19 mouse cellular contexts compared by ENCODE assay signal in the genomic region with DNA sequence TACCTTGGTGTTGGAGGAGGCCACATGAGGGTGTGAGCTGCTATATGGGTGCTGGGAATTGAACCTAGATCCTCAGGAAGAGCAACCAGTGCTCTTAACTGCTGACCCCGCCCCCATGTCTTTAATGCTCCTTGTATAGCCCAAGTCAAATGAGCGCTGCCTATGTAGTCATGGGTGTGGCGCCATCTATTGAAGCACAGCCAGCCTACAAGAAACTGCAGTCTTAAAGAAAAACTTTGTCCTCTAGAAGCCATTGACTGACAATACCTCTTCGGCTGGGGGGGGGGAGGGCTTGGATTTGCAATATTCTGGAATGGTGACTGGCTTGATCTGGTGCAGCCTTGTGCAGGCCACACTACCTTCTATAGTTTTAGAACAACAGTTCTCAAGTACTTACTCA. TPM values are rescaled to one million over a fixed set of nuclear protein-coding genes. Genes with fewer than 3 reads are reported as not detected.
A peak's percentile ranks its signal among the peaks of the same experiment; 100 is the strongest.
DNase-seq lines count a peak whose midpoint lies in the region; ATAC-seq and TF ChIP-seq lines count a peak whose summit lies in the region.
"Had no signal": no experiment of that assay in that cellular context is flagged by ENCODE, and none has a peak within 500 bp of the region (broad histone marks: within the 10 kb centered on the region; RNA-seq: fewer than 3 reads in every experiment).

No protein-coding gene starts in this region.

- no peak overlapping the region for H3K4me2 ChIP-seq in forebrain, postnatal 0 days (ENCODE audit: low read depth)
- H3K4me2 ChIP-seq in forebrain, embryonic 12.5 days = no peak overlapping the region
- no peak overlapping the region for H3K4me2 ChIP-seq in lung, postnatal 0 days (replicated peaks; ENCODE audit: low read depth, low read length)
- H3K4me2 ChIP-seq: heart, embryonic 13.5 days; limb, embryonic 12.5 days; liver, embryonic 15.5 days had no signal

- in situ Hi-C loops in ES-E14 (cut with MboI; ENCODE audit: low sequenced_read_pairs in 2 of 2, unreplicated experiment in 2 of 2) = loop anchor here in 1 of 2 experiments (5.0 kb wide), 1 partner anchor 527 kb away; no protein-coding TSS in a partner anchor

- no peak for TF ChIP-seq EP300 in lung, postnatal 0 days (IDR thresholded peaks at IDR 0.05)

- H3K9ac ChIP-seq in forebrain, postnatal 0 days = no peak overlapping the region
- H3K9ac ChIP-seq in forebrain, embryonic 12.5 days = no peak overlapping the region
- no peak overlapping the region for H3K9ac ChIP-seq in lung, postnatal 0 days (replicated peaks; ENCODE audit: low read depth)
- no peak overlapping the region for H3K9ac ChIP-seq in ES-E14 (ENCODE audit: insufficient read depth, low read depth, low read length, poor library complexity, severe bottlenecking)
- H3K9ac ChIP-seq: heart, embryonic 13.5 days; limb, embryonic 12.5 days; liver, embryonic 15.5 days had no signal

- H3K9me3 ChIP-seq in forebrain, postnatal 0 days (ENCODE audit: low read length) = no peaks in the 10 kb centered on the region
- no peaks in the 10 kb centered on the region for H3K9me3 ChIP-seq in forebrain, embryonic 12.5 days
- no peaks in the 10 kb centered on the region for H3K9me3 ChIP-seq in lung, postnatal 0 days (ENCODE audit: low read length)
- no peaks in the 10 kb centered on the region for H3K9me3 ChIP-seq in ES-E14 (ENCODE audit: control insufficient read depth, insufficient read depth, low read depth, low read length)
- H3K9me3 ChIP-seq: forebrain, embryonic 10.5 days; heart, embryonic 13.5 days; limb, embryonic 12.5 days; liver, embryonic 15.5 days had no signal

- ATAC-seq in forebrain, postnatal 0 days = no peak
- no peak for ATAC-seq in forebrain, embryonic 12.5 days (ENCODE audit: low FRiP score)
- ATAC-seq in lung, postnatal 0 days = no peak
- ATAC-seq: midbrain, embryonic 16.5 days had no signal

- WGBS in forebrain, postnatal 0 days = 44% methylated on average over 4 of the region's 4 CpGs
- 65% methylated on average over 4 of the region's 4 CpGs for WGBS in forebrain, embryonic 12.5 days
- WGBS in lung, postnatal 0 days = 63% methylated on average over 4 of the region's 4 CpGs

- H3K27ac ChIP-seq in forebrain, postnatal 0 days (ENCODE audit: low read depth, low read length) = no peak overlapping the region
- no peak overlapping the region for H3K27ac ChIP-seq in forebrain, embryonic 12.5 days
- no peak overlapping the region for H3K27ac ChIP-seq in lung, postnatal 0 days (ENCODE audit: low read length)
- H3K27ac ChIP-seq in ES-E14 (ENCODE audit: insufficient read depth, low read depth, low read length, poor library complexity, severe bottlenecking) = no peak overlapping the region
- H3K27ac ChIP-seq: forebrain, embryonic 10.5 days; heart, embryonic 13.5 days; limb, embryonic 12.5 days; liver, embryonic 15.5 days; macrophage had no signal

- no peaks in the 10 kb centered on the region for H3K4me1 ChIP-seq in forebrain, postnatal 0 days (ENCODE audit: insufficient read depth)
- peaks cover 6% of the 10 kb centered on the region; the same call in 1 of the 2 replicates for H3K4me1 ChIP-seq in forebrain, embryonic 12.5 days
- no peaks in the 10 kb centered on the region for H3K4me1 ChIP-seq in lung, postnatal 0 days (ENCODE audit: insufficient read depth, low read depth, low read length)
- no peaks in the 10 kb centered on the region for H3K4me1 ChIP-seq in ES-E14 (ENCODE audit: control insufficient read depth in 2 of 2, insufficient read depth in 2 of 2, low read length in 2 of 2, poor library complexity in 1 of 2)
- H3K4me1 ChIP-seq: heart, embryonic 13.5 days; limb, embryonic 12.5 days; liver, embryonic 15.5 days had no signal

- H3K4me3 ChIP-seq in forebrain, postnatal 0 days (ENCODE audit: low read depth, low read length) = no peak overlapping the region
- H3K4me3 ChIP-seq in forebrain, embryonic 12.5 days (replicated peaks) = no peak overlapping the region
- H3K4me3 ChIP-seq in lung, postnatal 0 days (ENCODE audit: low read depth, low read length) = no peak overlapping the region
- H3K4me3 ChIP-seq in ES-E14 (ENCODE audit: insufficient read depth in 1 of 2, low read depth in 1 of 2, low read length in 2 of 2, poor library complexity in 1 of 2, severe bottlenecking in 1 of 2) = no peak overlapping the region
- H3K4me3 ChIP-seq: forebrain, embryonic 10.5 days; heart, embryonic 13.5 days; limb, embryonic 12.5 days; liver, embryonic 15.5 days had no signal

- DNase-seq in forebrain, postnatal 0 days = no peak
- peak; percentile 6 for DNase-seq in lung, postnatal 36 days
- no peak for DNase-seq in lung, postnatal 0 days (ENCODE audit: low spot score)
- DNase-seq in ES-E14 (ENCODE audit: low read depth, low spot score) = peak; percentile 69
- DNase-seq in thymus, postnatal 14 days = peak; percentile 29
- DNase-seq in adrenal gland, adult (ENCODE audit: inconsistent age in 2 of 2, low spot score in 1 of 2) = no peak
- DNase-seq in left cerebral cortex, adult 11 months (ENCODE audit: low spot score) = no peak
- DNase-seq: adrenal gland, adult 2 months; cerebellum, adult 18-20 months; right cerebral cortex, postnatal 25 days had no signal

- H3K27me3 ChIP-seq in forebrain, postnatal 0 days (ENCODE audit: insufficient read depth, low read length) = no peaks in the 10 kb centered on the region
- no peaks in the 10 kb centered on the region for H3K27me3 ChIP-seq in forebrain, embryonic 12.5 days
- no peaks in the 10 kb centered on the region for H3K27me3 ChIP-seq in lung, postnatal 0 days (replicated peaks; ENCODE audit: insufficient read depth, low read length)
- H3K27me3 ChIP-seq: heart, embryonic 13.5 days; limb, embryonic 12.5 days; liver, embryonic 15.5 days had no signal

- H3K36me3 ChIP-seq in forebrain, postnatal 0 days (ENCODE audit: insufficient read depth) = no peaks in the 10 kb centered on the region
- H3K36me3 ChIP-seq in forebrain, embryonic 12.5 days (replicated peaks) = no peaks in the 10 kb centered on the region
- no peaks in the 10 kb centered on the region for H3K36me3 ChIP-seq in lung, postnatal 0 days (ENCODE audit: insufficient read depth, low read length)
- H3K36me3 ChIP-seq in ES-E14 (ENCODE audit: control insufficient read depth, insufficient read depth, low read length, poor library complexity, severe bottlenecking) = no peaks in the 10 kb centered on the region
- H3K36me3 ChIP-seq: forebrain, embryonic 10.5 days; heart, embryonic 13.5 days; limb, embryonic 12.5 days; liver, embryonic 15.5 days had no signal

- 0 out of 2 replicates have a peak, but pooled peaks have one; percentile 19 for TF ChIP-seq CTCF in forebrain, postnatal 0 days (IDR thresholded peaks at IDR 0.05; ENCODE audit: low read depth)
- no peak for TF ChIP-seq CTCF in lung, postnatal 0 days (IDR thresholded peaks at IDR 0.05)

TF ChIP-seq in ES-E14, 5 proteins besides CTCF, POLR2A, EP300 and RAD21:
- TF ChIP-seq MAFK (IDR thresholded peaks at IDR 0.05; ENCODE audit: insufficient read depth, low read depth, low read length) (no peak), ZC3H11A (IDR thresholded peaks at IDR 0.05; ENCODE audit: borderline replicate concordance, low read depth, low read length) (no peak), CHD2 (IDR thresholded peaks at IDR 0.05; ENCODE audit: low read depth, low read length) (no peak), HCFC1 (IDR thresholded peaks at IDR 0.05; ENCODE audit: borderline replicate concordance, insufficient read depth, low read length) (no peak), ZNF384 (IDR thresholded peaks at IDR 0.05; ENCODE audit: low read depth, low read length) (no peak)

RNA-seq across cellular contexts. Expression of gene Scel, which starts 26.7 kb away (rescaled TPM):
- total RNA-seq in forebrain, postnatal 0 days (2014; rRNA removed) = 0.29 and 1.1 TPM in 2 replicates
- 0.19 and 0.30 TPM in 2 replicates for polyA plus RNA-seq in forebrain, postnatal 0 days (2015; fragmentation: Nextera tagmentation; extraction: Ambion mirVana)
- polyA plus RNA-seq in forebrain, embryonic 12.5 days (2016; fragmentation: Nextera tagmentation; extraction: Ambion mirVana) = 0.28 and 0.47 TPM in 2 replicates
- 8.5 and 9.5 TPM in 2 replicates for polyA plus RNA-seq in lung, postnatal 0 days (2015; fragmentation: Nextera tagmentation; extraction: Ambion mirVana)
- total RNA-seq in ES-E14 (2012; rRNA removed) = 0.49 and 0.95 TPM in 2 replicates
- total RNA-seq: common myeloid progenitor, adult 5-6 weeks; hematopoietic stem cell, adult 5-6 weeks had no signal

Comparison
In these comparisons a context has a peak if more than half of its experiments do, and no peak if none do; other contexts are left out.
1. DNase-seq: peak in lung, postnatal 36 days (single experiment), ES-E14 (single experiment) and thymus, postnatal 14 days (single experiment); none in forebrain, postnatal 0 days (single experiment), lung, postnatal 0 days (single experiment), adrenal gland, adult (0 of 2) and left cerebral cortex, adult 11 months (single experiment).